Mouse (Mus musculus) granulocyte monocyte progenitor cell, adult 5-6 weeks (primary cell): Measurements from ENCODE around the gene Klf13. TPM values are rescaled to one million over a fixed set of nuclear protein-coding genes. Genes with fewer than 3 reads are reported as not detected.
A peak's percentile ranks its signal among the peaks of the same experiment; 100 is the strongest.

Source experiments
- ATAC-seq: replicated peaks from 2 replicates; pipeline ENCODE4 v1.8.0; 2016; ENCODE audit warnings: mild to moderate bottlenecking, moderate TSS enrichment, inconsistent platforms; ENCODE audit not compliant: poor library complexity, severe bottlenecking
- total RNA-seq, 2 experiments: library from RNA; stranded (forward) in 1 of 2; stranded (reverse) in 1 of 2; fragments of 200-712, 200-1000 nt in 1 of 2; fragments of >200 nt in 1 of 2; fragmentation: Nextera tagmentation in 1 of 2; gene quantifications; 2 replicates each; pipeline ENCODE4 v1.2.3; 2014 to 2017

The Klf13 gene
- total RNA-seq, 2 experiments from 2014 or later, result 24.0 to 51.5 TPM

DNA sequence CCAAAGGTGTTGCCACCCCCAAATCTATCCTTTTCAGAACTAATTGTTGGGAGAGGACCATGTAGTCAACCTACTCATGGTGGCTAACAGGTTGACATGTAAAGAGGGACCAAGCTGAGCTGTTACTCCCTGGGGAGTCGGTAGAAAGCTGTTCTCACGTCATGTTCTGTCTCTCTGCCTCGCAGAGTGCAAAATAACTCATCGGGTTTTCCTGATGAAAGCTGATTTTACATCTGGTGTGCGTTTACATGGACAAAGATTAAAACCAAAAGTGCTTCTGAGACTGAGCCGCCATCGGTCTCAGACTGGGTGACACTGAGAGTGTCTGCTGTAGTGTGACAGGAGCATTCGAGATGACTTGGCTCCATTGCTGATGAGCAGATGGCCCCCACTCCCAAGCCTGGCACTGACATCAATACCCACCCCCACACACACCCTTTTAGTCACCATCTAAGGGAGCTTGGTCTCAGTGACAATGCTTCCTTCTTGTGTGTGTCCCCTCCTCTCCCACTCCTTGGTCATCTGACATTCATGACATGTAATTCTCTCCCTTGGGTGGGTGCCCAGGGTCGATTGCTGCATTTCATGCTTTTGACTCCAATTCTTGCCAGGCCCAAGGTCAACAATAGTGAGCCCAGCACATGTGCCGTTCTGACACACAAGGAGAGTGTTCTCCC is 12.4 kb upstream of the Klf13 start:
- ATAC-seq, result no peak

DNA sequence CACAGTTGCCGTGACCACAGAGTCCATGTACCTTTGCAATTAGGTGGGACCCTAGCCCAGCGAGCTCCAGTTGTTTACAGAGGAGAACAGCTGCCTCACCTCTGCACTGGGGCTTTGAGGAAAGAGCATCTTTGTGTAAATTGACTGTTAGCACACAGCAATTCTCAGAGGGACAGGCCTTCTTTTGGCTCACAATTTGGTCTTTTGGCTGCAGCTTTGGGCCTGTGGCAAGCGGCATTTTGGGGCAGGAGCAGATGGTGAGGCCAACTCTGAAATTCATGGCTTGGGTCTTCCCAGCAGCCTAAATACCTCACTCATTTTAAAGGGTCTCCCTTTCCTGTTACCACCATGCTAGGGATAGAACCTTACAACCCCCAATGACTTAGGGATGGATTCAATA is 10.5 kb upstream of the Klf13 start:
- ATAC-seq, result no peak

- no peak for ATAC-seq
These were observed 9.1 kb upstream of the Klf13 start for GRCm38 (mm10) chr7:63947514-63948487.

- ATAC-seq, result no peak
These were observed 5.2 kb upstream of the Klf13 start for GRCm38 (mm10) chr7:63943946-63944345.

DNA sequence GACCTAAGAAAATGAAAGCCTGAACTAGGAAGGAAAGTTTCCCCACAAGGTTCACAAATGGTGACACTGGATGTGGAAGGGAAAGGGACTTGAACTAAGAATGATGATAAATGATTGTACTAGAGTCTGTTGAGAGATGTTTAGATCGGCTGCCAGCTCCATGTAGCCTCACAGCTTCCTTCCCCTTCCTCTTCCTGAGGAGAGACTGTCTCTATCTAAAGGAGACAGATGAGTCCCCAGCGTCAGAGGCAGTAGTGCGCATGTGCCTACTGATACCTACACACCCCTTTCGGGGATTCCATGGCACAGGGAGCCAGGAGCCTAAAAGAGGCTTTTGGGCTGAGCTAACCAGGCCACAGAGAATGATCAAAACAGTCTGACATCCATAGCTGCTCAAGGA is 2.8 kb upstream of the Klf13 start:
- ATAC-seq, result no peak

- no peak for ATAC-seq
These were observed 2.3 kb upstream of the Klf13 start for GRCm38 (mm10) chr7:63941050-63941449.

DNA sequence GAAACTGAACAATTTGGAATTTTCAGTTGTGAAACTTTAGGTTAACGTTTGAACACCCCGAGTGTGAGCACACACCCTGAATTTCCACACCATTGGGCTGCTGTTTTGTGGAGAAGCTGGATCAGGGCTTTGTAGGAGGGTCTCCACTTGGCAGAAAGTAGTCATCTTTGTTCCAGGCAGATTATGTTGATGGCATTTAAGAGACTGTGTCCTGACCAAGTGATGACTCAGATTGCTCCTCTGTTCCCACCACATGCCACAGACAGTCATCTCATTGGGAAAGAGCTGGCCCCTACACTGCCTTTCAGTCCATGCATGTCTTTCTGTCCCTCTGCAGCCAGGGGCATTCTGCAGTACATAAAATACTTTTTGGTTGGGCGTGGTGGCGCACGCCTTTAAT is 1.6 kb upstream of the Klf13 start:
- ATAC-seq, result 0 out of 2 replicates have a peak, but pooled peaks have one; percentile 1

- ATAC-seq, result peak; percentile 18
These were observed 759 bp upstream of the Klf13 start for GRCm38 (mm10) chr7:63939397-63939951.

DNA sequence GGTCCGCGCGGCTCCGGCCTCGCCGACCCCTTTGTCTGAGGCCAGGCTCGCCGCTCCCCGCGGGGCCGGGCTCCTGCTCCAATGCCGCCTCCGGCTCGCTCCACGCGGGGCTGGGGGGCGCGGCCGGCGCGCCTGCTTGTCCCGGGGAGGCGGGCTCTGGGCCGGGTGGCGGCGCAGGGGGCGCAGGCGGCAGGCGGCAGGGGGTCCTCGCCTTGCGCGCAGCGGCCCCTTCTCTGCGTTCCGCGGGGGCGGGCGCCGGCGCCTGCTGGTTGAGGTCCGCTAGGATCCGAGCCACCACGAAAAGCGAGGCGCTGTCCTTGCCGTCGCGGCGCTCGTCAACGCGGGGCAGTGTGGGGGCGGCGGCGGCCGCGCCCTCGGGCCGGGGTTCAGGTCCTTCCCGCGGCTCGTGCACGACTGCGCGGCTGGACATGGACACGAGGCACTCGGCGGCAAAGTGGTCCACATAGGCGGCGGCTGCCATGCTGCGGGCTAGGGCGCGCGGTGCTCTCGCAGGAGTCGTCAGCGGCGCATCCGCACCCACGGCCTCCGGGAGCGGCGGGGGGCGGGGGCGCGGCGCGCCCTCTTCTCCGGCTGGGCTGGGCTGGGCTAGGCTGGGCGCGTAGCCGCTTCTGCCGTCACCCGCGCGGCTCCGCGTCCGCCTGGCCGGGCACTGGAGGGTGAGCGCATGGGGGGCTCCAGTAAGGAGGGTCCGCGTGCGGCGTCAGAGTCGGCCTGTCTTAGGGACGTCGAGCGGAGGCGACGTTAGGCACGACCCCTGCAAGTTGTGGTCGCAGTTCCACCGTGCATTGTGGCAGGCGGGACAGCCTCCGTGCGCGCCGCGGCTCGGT is 425 bp downstream of the Klf13 start:
- no peak; the same call in 1 of the 2 replicates for ATAC-seq

GRCm38 (mm10) chr7:63937236-63938065 is 1.3 kb downstream of the Klf13 start:
- ATAC-seq, result peak; percentile 16

GRCm38 (mm10) chr7:63936986-63937235 is 1.8 kb downstream of the Klf13 start:
- no peak for ATAC-seq

DNA sequence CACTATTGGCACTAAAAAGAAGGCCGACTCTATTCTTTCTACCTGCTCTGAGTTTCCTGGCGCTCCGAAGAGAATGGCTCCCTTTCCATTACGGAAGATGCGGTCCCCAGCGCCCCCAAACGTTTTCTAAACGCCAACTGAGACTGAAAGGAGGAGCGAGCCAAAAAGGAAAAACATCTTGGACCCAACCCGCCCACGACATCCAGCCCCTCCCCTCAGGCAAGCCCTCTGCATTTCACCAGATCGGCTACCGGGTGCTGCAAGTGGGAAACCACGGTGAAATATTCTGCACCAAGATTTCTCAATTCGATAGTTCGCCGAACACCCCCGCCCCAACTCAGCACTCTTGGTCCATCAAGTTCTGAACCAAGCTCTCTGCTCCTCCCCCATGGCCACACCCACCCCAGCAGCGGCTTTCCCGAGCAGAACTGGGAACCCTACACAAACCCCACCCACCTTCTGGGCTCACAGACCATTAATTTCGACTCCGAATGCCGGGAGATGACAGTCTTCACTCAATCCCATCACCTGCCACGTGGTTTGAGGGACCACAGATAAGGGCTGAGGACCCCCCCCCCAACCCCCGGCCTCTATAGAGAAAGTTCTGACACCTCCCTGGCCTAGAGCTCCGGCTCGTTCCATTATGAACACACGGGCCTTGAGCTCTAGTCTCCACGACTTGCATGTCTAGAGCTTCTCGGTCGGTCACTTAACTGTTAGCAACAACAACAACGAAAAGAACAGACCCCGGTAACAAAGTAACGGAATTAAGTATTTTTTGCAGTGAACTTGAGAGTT is 2.3 kb downstream of the Klf13 start:
- ATAC-seq, result peak; percentile 20

DNA sequence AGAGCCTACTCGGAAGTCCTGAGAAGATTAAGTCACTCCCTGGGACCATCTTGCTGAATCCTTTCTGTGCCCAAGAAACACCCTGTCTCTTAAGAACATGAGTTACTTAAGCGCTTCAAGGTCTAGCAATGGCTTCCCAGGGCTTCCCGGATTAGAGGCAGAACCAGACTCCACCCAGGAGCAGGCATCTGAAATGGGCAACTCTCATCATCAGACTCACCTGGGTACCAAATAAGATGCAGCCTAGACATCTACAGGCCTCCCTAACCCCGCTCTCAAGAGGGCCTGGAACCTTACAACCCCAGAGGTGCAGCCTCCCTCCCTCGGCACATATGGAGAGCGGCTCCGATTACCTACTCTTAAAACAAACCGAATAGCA is 2.9 kb downstream of the Klf13 start:
- ATAC-seq, result no peak

DNA sequence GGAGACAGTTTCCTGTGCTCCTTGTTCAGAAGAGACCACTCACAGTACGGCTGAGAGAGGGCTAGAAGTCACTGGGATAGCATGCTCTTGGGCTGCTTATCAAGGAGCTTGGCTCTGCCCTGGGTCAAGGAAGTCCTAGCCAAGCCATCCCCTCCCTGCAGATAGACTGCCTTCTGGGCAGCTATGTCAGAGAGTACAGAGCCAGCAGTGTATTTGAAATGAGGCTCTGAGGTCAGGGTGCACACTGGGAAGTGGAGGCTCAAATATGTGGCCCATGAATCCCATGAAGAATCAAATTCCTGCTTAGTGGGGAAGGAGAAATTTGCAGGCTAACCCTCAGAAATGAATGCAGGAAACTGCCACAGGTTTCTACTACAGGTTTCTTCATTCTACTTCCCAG is 4.2 kb downstream of the Klf13 start:
- ATAC-seq, result no peak

DNA sequence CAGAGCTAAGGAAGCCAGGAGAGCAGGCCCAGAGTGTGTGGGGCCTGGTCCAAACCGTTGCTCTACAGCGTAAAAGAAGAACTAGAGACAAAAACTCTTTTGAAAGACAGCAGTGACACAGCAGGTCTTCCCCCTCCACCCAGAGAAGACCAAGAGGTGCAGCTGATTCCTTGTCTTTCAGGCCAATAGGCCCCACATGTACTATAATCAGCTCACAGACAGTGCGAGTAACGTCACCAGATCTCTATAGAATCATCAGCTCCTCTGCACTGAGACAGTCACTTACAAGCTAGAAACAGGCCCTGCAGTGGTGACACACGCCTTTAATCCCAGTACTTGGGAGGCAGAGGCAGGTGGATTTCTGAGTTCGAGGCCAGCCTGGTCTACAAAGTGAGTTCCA is 4.8 kb downstream of the Klf13 start:
- peak; percentile 10 for ATAC-seq

GRCm38 (mm10) chr7:63932461-63932860 is 6.3 kb downstream of the Klf13 start:
- ATAC-seq, result no peak

GRCm38 (mm10) chr7:63930766-63931165 is 7.9 kb downstream of the Klf13 start:
- no peak for ATAC-seq

DNA sequence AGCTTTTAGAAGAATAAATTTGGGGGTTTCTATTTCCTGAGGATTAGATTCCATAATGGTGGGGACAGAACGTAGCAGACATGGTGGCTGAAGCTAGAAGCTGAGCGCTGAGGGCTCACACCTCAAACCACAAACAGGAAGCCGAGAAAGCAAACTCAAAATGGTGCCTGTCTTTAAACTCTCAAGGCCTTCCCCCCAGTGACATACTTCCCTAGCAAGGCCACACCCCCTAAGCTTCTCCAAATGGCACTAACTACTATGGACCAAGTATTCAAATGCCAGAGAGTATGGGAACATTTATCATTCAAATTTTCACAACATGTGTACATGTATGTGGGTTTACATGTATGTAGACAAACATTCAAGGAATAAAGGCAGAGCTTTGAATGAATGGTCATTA is 8.6 kb downstream of the Klf13 start:
- ATAC-seq, result peak; percentile 52

DNA sequence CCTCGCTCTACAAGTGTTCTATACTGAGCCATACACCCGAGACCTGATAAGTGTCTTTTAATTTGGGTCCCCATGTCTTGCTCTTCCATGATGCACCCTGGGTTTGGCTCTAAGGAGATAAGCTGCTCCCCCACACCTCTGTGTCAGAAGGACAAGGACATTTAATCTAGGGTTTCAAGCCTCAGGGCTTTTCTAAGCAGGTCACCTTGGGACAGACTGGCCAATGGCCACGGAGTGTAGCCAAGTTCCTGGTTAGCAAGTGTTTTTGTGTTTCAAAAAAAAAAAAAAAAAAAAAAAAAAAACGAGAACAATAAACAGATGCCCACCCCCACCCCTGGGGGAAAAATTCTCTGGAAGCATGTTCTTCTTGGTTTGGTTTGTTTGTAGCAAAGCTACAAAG is 9.6 kb downstream of the Klf13 start:
- ATAC-seq, result no peak
